Mouse (Mus musculus) lung, adult 18-20 months (tissue): Measurements from ENCODE around the gene Pak4.

Source experiments
- DNase-seq, 2 experiments: peaks; one replicate each; pipeline ENCODE4 v3.0.0; 2022; ENCODE audit warnings: mixed read lengths in 2 of 2

The Pak4 gene

DNA sequence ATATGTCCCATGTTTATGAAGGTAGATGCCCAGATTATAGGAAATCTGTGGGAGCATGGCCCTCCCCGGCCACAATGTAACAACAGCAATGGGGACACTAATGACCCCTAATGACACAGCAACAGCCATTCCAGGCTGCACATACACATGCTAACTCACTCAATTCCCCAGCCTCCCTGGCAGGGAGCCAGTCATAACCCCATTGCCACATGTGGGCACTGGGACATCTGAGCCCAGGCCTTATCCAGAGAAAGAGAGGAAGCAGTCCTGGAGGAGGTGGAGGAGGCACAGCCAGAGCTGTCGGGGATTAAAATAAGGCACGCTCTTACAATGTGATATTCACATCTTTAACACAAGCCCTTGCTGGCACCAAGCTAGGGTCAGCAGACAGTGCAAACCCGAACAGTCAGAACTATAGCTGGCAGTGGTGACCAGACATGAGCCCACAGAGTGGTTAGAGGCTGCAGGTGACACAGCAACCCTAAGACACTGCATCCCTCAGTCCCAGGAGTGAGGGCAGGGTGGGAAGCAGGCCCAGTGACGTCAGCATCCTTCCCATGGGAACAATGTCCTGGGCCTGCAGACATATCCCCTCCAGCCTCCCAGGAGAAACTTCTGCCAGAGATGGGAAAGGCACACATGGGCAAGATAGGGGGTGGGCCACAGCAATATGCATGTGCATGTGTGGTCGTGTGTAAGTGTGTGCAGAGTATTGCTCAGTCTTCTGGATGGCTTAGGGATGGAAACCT lies 11.1 kb downstream of the Pak4 start:
- DNase-seq: peak; percentile 56 to 73

DNA sequence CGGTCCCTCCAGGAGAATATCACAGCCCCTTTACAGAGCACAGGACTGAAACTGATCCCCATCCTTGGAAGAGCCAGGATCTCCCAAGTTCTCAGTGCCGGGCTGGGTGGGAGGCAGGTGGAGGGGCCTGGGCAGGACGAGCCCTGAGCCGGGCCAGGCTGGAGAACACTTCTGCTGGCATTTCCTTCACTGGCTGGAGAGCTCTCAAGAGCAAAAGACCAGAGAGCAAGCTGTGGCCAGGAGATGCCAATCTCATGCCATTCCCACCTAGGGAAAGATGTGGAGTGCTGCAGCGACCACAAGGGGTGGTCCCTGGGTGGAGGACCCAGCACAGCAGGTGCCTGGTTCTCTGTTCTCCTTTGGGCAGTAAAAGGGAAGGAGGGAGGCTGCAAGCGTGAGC lies 13.0 kb downstream of the Pak4 start:
- DNase-seq: peak; percentile 56 to 69

DNA sequence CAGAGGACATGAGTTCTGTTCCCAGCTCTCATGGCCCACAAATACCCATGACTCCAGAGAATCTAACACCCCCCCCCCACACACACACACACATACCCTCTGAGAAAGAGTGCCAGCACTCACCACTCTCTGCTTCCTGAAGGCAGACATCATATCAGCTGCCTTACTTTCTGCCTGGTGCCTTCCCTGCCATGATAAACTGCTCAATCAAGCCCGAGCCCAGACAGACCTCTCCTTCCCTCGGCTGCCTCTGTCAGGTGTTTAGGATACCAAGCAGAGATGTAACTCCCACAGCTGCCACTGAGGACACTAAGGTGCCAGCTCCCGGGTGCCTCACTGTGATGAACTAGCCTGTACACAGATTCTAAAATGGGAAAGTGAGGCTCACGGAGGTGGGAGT lies 13.5 kb downstream of the Pak4 start:
- DNase-seq: no peak

DNA sequence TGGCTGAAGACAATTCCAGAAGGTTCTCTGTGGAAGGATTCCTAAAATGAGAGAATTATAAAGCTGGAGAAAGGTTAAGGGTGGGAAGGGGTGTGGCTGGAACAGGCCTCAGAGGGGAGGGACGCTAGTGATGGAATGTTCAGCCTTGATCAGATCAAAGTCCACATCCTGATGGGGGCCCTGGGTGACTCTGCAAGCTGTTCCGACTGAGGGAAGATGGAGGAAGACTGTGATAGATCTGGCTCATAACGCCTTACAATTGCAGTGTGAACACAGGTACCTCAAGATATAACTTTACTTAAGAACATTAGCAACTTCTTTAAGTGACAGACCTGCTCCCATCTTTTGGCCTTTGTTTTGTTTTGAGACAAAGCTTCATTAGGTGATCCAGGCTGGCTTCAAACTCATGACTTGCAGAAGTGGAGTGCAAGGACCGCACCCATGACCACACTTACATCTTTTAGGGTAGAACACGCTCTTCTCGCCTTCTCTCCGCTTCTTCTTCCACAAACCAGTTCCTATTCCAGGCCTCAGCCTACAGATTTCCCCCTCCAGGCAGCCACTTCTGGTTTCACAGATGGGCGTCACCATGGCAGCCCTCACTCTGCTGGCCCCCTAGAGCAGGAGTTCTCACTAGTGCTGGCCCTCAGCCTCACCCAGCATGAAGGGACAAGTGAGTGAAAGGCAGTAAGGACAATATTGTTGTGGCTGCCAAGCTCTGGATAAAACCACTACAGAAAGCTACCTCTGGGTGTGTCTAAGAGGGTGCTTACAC lies 14.2 kb downstream of the Pak4 start:
- DNase-seq: peak in 1 of 2 experiments; percentile 69

DNA sequence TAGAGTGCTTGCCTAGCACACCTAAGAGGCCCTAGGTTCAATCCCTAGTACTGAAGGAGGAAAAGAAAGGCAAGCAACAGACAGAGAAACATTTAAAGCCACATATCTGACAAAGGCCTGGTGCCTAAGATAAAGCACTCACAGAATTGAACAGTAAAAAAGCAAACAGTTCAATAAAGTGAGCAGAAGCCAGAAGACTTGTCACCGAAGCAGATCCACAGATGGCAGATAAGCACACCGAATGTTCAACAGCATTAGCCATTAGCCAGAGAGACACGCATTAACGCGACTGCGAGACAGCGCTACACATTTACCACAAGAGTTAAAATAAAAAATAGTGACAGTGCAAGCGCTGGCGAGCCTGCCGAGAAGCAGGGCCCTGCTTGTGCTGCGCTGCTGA lies 15.1 kb downstream of the Pak4 start:
- DNase-seq: no peak

DNA sequence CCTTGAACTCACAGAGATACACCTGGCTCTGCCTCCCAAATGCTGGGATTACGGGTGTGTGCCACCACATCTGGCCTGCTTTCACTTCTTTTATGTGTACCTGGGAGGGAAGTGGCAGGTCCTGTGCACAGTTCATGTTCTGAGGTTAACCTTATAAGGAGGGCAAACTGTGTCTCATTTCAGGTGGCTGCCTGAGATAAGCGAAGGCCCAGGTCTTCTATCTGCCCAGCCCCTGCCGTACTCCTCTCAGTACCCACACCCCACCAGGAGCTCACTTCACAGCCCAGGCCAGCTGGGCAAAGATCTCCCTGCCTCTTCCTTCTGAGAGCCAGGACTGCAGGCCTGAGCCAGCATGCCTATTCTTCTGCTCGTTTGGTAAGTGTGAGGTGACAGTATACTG lies 16.3 kb downstream of the Pak4 start:
- no peak for DNase-seq

DNA sequence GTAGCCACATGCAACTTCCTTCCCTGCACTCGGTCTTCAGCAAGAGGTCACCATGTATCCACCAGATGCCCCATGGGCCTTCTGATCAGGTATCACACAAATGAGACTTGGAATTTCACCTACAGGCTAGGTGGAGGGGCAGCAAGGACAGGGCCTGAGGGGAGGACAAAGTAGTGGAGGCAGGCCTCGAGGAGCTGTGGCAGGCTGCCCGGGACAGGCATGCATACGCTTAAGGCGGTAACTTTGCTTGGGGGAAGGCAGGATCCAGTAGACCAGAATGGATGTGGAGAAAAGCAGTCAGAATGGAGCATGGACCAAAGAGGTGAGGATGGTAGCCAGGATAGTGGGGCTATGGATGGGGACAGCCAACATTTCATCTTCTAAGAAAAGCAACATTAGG lies 18.2 kb downstream of the Pak4 start:
- no peak for DNase-seq

DNA sequence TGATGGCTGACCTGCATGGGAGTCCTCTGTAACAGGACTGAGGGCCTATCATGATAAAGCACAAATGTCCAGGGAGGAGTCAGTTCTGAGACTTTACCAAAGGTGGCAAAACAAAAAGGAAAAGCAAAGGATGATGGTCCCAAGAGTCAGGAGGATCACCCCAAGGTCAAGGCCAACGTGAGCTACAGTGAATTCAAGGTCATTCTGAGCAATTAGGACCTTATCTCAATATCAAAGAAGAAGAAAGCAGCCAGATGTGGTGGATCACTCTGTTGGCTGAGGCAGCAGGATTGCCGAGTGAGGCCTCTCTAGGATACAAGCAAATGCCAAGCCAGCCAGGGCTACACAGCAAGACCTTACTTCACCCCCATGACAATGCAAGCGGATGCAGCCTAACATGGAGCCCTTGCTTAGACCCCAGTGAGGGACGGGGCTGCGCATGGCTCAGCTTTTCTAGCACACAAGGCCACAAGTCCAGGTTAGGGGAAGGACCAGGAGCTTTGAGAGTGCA lies 19.4 kb downstream of the Pak4 start:
- no peak for DNase-seq

DNA sequence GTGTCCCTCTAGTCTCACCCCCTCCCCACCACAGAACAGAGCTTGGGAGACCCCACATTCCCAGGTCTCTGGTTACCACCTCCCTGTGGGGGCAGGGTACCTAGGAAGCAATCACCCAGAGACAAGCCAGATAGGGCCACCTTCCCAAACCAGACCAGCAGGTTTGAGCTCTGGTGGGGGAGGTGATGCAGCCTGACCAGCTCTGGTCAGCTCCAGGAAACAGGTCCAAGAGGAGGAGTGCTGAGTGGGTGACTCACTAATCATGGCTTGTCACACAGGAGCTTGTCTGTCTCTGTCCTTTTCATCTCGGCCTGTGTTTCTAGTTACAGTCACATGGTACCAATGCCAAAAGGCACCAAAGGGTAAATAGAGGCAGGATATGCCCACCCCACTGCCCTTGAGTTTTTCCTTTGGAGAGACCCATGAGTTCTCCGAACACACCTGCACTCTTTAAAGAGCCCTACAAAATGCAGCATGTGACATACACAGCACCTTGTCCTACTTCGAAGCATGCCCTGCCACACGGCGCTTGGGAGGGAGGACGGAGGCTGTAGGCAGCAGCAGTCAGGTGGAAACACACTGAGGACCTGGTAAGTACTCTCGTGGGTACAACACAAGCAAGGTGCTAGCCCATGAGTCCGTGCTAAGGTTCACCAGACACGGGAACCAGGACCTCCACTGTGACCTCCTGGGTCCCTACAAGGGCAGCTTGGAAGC lies 20.0 kb downstream of the Pak4 start:
- DNase-seq: peak; percentile 90 to 95

DNA sequence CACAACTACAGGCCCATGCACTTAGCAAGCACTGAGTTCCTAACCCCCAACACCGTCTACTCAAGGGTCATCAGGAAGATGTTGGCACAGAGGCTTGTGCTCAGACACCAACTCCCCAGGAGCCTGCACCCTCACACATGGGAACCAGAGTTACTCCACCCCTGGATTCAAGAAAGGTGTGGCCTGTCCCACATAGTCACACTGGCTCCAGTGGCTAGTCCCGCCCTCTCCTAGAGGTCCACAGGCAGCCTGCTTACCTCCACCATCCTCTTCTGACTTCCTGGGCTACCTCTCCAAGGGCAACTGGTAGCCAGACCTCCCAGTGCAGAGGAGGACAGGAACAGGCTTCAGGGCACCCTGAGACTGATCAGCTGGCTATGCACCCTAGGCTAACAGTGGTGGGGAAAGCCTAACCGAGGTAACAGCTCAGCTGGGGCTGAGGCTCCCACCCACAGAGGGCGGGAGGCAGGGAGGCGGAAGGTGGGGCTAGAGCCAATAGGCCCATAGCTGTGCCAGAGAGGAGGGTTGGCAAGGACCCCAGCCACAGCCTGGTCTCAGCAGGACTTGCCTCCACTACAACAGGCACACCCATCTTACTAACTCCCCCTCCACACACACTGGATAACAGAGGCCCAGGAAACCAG lies 21.6 kb downstream of the Pak4 start:
- peak; percentile 89 to 93 for DNase-seq

DNA sequence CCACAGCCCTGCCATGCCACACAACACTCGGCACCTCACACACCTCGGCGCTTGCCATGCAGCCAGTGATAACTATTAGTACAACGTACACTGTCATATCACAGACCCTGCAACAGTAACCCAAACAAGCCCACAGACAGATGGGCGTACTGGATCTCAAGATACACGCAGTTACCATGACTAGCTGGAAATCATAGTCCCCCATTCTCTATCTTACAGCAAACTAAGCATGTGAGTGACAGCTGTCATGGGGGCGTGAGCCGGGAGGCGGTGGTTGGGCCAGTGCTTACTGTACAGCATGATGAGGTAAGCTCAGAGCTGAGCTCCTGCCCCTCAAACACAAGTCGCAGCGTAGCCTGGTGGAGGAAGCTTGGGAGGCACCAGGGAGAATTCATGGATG lies 22.4 kb downstream of the Pak4 start:
- no peak for DNase-seq

DNA sequence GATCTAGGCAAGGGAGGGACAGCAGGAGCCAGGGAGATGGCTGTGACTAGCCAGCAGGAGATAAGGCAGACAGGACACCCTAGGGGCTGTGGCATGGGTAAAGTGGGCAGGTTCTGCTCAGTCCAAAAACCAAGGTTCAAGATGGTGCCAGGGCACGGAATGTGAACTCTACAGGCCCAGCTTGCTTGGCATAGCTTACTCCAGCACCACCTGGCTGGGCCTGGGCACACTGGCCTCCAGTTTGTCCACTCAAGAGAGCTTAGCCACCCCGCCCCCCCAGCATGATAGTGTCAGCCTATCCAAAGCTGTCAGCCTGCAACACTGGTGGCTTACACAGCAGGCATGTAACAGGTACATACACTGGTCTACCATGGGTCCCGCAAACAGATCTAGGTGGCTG lies 24.7 kb downstream of the Pak4 start:
- DNase-seq: no peak

DNA sequence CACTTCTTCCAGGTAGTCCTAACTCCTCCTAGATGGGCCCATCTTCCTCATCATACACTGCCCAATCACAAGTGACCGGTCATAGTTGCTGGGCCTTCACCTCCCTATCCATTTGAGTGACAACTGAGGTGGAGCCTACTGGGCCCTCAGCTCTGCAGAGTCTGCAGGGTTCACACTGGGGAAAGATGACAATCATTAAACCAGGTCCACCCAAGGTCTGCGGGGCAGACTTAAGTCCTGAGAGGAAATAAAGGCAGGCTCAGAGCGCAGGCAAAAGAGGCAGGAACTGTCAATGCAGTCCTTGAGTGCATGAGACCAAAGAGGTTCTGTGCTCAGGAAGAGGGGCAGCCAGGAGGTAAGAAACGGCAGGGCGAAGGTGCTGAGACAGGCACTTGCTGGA lies 25.3 kb downstream of the Pak4 start:
- no peak for DNase-seq

DNA sequence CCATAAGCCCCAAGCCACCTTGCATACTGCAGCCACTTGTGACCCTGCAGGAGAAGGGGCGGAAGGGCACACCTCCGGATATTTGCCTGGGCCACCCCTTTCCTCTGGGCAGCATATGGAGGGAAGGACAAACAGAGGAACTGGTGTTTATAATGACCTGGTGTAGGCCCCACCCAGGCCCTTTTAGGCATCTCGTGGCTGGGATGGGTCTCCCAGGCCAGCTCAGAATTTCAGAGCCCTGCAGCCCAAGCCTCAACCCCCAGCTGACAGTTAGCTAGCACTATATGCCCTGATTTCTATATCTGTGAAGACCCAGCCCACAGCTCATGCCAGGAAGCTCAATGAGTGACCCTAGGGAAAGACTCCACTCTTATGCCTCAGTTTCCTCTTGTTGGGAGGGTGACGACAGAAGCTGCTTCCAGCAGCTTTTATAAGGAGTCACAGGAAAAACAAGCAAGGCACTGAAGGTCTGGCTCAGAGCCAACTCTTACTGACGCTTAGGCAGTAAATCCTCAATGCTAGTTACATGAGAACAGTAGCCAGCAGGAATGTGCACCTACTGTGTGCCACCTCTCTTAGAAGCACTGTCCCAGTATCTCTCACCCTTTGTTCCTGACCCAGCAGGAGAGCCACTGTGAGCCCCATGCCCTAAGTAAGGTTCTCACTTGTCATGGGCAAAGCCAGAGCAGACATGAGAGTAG lies 26.9 kb downstream of the Pak4 start:
- peak; percentile 70 to 81 for DNase-seq

DNA sequence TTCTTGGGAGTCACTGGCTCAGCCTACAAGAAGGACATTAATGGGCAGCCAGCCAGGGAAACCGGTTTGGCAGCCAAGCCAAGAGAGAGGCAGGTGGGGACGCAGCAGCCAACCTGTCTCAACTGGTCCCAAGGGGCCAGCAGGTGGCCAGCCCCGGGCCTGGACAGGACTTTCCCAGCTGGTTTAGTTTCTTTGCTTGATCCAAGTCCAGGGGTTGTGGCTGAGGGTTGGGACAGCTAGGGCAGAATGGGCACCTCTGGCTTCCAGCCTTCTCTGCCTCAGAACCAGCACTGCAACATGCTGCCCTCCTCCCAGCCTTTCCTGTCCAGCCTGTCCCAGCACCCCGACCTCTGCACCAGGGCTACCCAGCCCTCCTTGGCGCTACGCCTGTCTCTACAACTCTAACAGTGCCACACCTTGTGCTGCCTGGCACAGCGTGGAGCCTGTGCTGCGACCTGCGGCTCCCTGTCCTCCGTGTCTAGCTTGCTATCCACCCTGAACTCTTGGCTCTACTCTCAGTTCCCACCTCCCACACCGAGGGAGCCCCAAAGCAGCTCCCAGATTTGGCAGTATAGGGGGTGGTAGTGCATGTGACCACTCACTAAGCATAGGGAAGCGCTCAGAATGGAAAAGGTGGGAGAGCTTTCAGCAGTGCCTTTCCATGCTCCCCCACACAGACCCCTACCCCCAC lies 27.5 kb downstream of the Pak4 start:
- peak; percentile 95 to 97 for DNase-seq

DNA sequence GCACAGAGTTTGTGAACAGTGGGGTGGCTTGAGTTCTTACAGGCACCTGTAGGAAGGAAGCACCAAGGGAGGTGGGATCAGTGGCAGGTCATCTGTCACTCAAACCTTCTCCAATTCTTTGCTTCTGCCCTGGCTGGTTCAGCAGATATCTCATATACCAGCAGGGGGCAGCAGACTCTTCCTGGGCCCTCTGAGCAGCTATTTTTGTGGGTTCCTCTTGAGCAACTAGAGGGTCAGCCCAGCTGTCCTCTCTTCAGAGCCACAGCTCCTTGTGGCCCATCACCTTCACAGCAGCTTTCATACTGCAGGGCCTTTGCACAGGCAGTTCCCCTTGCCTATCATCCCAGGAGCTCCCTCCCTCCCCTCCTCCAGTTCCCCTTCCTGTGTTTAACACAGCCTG lies 29.7 kb downstream of the Pak4 start:
- peak; percentile 65 to 76 for DNase-seq

DNA sequence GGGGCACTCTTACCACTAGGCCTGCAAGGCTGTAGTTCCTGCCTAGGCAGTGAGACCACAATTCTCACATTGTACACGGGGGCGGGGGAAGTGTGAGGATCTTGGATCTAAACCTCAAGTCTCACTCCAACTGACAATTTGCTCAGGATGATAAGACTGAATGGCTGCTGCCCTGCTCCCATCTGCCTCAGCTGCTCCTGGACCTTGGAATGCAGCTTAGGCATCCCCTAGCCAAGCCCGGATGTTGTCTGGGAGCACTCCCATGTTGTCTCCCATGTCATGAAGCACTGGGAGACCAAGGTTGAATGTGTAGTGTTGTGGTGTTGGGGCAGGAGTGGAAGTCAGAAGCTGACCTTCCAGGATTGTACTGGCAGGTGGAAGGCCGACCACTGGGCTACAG lies 30.4 kb downstream of the Pak4 start:
- DNase-seq: no peak

DNA sequence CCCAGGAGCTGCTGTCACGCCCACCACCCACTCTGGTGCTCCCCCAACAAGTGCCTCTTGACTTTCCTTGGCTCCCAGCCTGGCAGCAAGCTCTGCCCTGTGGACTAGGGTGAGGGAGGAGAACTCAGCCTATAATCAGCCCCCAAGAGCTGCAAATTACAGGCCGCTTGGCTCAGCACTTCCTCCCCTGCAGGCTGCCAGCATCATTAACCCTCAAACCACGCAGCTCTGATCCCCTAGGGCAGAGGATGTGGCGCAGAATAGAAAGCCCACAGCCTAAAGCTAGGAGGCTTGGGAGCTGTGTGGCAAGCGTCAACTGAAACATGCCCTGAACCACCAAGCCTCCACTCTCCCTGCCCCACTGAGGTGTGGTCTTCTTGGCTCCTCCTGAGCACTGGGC lies 32.6 kb downstream of the Pak4 start:
- DNase-seq: no peak

DNA sequence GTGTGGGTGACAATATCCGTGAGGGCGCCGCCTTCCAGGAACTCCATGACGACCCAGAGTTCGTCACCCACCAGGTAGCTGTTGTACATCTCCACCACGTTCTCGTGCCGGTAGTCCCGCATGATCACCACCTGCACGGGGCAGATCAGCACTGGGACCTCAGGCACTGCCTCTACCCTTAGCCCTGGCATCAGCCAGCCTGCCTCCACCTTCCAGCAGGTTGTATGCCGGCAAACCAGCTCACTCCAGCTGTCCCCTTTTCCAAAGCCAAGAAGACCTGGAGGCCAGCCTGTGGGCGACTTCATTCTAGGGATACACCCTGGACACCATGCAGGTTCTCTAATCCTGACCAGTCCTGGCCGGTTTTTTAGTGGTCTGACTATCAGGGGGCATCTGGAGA lies 35.0 kb downstream of the Pak4 start:
- DNase-seq: no peak

DNA sequence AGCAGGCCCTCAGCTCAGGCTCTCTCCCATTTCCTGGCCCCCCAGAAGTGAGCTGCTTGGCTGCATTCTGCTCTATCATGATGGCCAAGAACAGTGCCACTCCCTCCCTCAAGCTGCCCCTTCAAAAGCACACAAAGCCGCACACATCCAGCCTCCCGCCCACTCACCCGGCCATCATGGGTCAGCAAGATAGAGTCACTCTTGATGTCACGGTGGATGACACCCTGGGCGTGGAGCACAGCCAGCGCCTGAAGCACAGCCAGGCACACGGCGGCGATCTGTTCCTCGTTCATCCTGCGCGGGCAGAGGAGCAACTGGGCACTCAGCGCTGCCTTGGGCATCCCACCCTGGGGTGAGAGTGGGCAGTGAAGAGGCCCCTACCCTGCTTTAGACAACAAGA lies 35.6 kb downstream of the Pak4 start:
- DNase-seq: no peak

DNA sequence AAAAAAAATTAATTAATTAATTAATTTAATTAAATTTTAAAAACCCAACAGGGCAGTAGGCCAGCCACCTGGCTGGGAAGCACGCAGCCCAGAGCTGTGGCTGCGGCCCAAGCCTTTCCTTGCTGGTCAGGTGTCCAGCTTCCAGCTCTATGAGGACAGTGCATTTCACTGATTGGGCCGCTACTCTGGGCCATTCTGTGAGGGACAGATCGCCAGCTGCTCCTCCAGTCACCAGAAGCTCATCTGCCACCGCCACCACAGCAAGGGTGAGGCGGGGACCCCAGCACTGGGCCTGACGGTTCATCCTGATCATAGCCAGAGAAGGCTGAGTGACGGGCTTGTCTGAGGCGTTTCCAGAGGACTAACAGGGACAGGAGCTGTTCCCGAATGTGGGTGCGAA lies 36.0 kb downstream of the Pak4 start:
- DNase-seq: no peak

DNA sequence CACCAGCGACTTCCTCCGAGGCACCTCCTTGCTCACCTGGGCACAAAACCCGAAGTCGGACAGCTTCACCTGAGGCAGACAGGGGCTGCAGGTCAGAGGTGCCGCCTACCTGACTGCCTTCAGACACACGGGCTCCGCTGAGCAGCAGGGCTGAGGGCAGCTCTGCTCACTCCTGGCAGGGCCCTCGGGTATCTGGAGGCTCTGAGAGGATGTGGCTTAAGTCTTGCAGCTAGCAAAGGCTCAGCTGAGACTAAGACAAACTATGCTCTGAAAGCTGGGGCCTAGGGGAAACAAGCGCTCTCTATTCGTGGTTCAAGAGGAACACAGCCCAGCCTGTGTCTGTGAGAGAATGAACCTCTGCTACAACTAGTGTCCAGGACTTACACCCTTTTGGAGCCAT lies 37.1 kb downstream of the Pak4 start:
- DNase-seq: no peak
